Mouse (Mus musculus): ENCODE measurements at regions not wholly inside any gene's neighbourhood (a gene's known extent, or its start where the extent isn't known, plus 50 kb on each side); places are given as distances from the start of the nearest gene placed in this dataset.

DNA sequence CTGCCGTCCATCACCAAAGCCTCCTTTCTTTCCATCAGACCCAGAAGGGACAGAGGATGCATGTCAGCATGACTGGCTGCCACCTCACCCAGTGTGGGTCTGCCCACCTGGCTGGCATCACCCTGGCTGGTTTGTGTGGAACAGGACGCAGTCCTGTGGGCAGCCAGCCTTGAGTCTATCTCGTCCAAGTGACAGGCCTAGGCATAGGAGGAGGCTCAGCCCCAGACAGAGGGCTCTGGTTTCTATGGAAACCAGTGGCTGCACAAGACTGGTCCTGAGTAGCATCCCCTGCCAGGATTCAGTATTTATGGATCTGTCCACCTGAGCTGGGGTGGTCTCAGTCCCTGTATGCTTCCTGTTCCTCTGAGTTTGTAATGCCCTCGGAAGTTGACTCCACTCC, 344.4 kb downstream of the Ptpru start:
- no peak for DNase-seq (ENCODE audit: low spot score)

DNA sequence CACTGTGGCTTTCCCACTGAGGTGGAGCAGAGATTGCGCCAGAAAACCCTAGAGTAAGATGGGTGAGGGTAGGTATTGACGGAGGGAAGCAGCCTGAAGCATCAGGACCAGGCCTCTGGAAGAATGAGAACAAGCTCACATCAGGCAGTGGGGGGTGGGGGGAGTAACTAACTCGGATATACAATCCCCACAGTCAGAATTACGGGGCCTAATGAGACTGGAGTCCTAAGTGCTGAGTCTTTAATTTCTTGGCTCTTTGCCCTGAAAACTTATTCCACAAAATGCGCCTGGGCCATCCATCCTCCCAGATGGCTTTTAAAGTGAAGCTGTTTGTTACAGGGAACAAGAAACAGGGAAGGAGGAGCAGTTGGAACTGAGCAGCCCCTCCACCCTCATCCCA, 341.2 kb downstream of the Ptpru start:
- DNase-seq (ENCODE audit: low spot score), result no peak

DNA sequence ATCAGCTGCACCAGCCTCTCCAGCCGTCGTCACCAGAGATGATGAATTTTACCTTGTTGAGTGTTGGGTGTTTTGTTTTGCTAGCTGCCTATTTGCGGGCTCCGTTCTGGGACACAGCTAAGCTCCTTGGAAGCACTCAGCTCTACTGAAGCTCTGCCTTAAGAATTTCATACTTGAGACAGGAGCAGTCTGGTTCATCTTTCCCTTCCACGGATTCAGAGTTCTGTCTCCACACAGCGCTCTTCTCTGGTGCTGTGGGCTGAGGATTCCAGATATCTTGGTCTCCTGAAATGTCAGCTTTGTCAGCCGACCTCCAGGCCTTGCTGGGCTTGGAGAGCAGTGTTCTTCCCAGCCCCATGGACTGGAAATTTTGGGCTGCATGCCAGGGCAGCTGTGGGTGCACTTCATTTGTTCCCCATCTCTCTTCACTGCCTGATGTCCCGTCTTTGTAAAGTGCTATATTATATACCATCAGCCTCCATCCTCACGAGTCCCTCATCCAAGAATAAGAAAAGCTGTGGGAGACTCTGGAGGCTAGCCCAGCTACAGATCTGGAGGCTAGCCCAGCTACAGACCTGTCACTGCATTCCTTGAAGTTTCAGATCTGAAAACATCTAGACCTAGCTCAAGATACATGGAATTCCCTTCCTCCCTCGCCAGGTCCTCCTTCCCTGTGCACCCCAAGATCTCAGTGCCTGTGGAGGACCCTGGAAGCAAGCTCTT, 337.0 kb downstream of the Ptpru start:
- DNase-seq (ENCODE audit: low spot score), result no peak

DNA sequence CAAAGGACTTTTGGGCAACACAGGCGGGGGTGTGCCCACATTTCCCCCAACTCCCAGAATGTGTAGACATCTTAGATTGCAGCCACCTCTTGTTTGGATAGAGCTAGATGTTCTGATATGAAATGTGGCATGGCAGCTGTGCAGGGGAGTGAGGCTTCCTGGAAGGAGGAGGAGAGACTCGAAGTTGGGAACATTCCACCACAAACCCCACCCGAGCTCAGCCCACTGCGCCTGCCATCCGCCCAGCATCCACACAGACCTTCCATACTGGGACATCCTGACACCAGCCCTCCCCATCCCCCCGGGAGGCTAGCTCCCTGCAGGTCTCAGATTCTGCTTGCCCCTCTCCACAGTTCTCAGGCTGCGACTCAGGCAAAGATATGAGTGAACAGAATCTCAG, 329.9 kb downstream of the Ptpru start:
- no peak for DNase-seq (ENCODE audit: low spot score)

DNA sequence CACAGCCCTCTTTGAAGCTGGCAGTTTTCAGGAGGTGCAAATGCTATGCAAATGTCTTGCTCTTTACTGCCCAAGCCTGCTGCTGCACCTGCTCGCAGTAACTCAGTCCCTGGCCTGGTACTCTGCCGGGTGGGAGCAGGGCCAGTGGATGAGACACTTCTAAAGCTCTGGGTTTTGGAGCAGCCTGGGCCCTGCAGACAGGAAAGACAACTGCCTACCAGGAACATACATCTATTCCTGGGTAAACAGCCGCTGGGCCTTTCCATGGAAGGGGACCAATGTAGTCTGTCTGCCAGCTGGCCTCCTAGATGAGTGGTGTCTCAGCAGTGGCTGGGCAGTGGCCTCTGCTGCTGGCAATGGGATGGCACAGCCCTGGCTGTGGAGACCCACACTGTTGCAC, 326.5 kb downstream of the Ptpru start:
- no peak for DNase-seq (ENCODE audit: low spot score)

DNA sequence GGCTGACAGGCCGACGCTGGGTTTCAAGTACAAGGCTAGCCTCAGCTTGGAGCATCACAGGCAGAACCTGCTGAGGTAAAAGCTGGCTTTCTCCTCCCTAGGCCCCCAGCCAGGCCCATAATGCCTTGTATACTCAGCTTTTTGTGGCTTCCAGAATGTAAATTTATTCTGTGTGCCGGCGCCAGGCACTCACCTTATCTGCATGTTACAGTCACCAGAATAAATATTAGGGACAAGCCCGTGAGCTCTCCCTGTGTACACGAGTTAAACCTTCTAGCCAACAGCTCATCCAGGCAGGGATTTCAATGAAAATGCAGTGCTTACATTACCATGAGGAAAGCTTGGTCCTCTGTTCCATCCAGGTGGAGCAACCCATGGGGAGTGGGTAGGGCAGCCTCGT, 325.3 kb downstream of the Ptpru start:
- DNase-seq (ENCODE audit: low spot score), result no peak

DNA sequence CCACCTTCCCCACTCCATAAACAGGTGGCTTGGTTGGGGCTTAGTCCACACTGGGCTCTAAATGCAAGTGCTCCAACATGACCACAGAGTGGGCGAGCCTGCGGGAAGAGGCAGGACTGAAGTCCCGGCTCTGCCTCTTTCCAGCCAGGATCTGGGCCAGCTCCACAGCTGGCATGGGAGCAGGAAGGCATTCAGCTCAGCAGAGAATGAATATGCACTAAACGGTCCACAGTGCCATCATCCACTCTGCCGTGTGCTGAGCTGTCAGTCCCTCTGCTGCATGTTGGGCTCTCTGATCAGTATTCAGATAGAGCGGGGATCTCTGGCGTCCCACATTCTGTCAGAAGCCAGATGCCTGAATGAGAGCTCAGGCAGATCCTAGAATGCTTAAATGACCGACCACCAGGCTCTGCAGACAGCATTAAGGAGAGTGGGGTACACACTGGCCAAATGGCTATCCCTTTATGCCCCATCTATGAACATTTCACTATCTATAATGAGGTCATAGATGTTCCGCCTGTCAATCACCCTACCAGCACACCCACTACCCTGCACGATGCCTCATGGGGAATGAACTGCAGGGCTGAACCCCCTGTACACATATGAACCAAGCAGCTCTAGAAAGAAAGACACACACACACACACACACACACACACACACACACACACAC, 317.3 kb downstream of the Ptpru start:
- no peak for DNase-seq (ENCODE audit: low spot score)

DNA sequence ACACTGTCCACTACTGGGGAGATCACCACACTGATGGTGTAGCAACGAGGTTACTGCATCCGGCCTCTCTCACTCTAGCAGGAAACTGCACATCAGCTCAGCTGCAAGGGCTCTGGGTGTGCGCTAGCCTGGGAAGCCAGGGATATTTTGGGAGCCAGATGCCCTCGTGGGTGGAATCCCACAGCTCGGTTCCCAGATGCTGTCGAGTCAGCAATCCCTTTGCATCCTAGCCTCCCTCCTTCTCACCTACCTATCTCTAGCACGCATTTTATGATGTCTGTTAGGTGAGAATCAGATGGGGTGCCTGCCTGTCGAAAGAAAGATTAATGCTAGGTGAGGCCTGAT, 316.8 kb downstream of the Ptpru start:
- no peak for DNase-seq (ENCODE audit: low spot score)

DNA sequence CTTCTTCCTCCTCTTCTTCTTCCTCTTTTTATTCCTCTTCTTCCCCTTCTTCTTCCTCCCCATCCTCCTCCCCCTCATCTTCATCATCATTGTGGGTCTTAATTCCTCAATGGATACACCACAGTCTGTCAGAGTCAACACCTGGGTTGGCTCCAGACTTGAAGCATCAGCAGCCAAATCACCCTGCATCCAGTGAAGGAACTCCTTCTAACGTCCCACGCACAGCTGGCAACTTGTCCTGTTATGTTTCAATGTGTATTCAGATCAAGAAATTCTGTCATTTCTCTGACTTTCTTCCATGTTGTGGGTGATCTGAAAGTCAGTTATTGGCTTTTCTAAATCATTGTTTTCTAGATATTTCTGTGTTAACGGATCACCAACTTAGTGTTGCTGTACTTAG, 312.9 kb downstream of the Ptpru start:
- DNase-seq (ENCODE audit: low spot score), result no peak

DNA sequence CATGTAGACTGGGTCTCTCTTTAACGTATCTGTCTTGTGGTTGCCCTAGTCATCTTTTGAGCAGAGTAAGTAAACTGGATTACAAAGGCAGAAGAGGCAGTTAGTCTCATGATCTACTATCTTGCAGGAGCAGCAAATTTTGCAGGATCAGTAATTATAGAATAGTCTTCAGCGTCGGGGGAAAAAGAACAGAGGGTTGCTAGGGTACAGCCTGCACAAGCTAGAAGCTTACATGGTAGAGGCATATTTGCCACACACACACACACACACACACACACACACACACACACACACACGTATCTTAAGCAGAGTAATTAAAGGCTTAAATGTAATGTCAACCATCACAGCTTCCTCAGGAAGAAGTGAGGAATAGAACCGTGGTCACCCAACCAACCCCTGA, 307.6 kb downstream of the Ptpru start:
- DNase-seq (ENCODE audit: low spot score), result no peak

DNA sequence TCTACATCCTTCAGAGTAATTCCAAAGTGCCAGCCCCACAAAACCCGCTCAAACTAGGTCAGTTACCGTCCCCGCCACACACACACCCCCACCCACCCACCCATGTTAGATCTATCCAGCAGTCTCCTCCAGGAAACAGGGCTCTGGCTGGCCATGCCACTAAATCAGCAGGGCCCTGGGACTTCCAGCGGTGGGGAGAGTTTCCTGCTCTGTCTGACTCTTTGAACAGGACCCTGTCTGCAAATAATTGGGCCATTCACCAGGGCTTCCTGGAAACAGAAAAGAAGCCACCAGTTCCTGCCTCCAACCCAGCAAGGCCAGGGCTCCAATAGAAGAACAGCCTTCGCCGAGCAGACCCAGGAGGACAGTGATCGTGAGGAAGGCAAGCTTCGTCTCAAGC, 307.1 kb downstream of the Ptpru start:
- DNase-seq (ENCODE audit: low spot score), result no peak

DNA sequence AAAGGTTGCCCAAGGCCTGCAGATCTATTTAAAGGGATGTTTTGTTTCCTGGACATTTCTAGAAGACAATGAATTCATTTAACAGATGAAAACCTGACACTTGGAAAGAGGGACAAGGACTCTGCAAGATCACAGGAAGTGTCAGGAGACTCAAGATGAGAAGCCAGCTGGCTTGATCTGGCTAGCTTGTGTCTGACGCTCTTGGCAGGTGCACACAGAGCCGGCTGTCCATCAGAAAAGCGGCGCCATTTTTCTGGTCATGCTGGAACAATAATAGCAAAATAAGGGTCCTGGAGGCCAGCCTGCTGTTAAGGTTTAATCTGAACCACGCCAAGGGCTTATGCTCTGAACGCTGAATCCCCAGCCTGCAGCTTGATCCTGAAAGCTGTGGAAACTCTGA, 303.3 kb downstream of the Ptpru start:
- no peak for DNase-seq (ENCODE audit: low spot score)

DNA sequence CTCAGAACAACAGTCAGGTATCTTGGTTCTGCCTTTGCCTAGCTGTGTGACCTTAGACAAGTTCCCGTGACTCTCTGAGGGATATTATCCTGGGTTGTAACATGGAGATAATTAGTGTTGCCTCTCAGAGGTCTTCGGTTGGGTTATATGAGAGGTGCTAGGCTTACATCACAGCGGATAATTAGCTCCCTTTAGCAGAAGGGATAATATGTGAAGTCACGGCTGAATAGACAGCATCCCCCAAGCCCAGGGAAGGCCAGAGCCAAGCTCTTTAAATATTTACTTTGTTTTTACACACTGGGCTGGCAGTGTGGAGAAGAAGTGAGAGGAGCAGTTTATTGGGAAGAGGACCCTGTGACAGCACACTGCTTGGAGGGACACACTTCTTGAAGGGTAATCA, 299.9 kb downstream of the Ptpru start:
- no peak for DNase-seq (ENCODE audit: low spot score)

DNA sequence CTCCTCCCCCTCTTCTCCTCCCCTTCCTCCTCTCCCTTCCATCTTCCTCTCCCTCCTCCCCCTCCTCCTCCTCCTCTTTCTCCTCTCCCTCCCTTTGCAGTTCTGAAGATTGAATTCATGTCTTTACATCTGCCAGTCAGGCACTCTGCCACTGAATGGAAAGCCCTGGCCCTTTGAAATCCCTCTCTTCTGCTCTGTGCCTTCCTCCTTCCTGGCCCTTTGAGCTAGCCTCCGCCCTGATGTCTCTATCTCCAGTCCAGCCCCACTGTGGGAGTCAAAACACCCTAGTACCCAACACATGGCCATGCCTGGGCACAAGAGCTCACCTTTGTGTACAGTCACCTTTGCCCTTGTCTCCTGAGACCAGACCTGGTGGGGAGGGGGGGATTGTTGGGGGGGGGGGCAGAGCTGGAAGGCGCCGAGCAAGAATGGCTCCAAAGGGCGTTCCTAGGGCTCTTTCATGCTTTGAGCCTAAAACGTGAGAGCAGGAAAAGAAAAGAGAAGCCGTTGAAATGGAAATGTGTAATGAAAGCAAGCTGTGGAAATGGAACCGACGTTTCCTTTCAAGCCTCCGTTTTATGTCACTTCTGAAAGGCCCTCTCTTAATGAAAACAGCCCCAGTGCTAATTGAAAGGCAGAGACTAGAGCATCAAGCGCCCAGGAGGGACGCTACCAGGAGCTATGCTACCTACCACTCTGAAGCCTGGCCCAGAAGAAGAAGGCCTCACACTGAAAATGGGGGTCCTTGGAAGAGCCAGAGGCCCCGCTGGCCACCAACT, 291.5 kb downstream of the Ptpru start:
- DNase-seq (ENCODE audit: low spot score), result no peak

DNA sequence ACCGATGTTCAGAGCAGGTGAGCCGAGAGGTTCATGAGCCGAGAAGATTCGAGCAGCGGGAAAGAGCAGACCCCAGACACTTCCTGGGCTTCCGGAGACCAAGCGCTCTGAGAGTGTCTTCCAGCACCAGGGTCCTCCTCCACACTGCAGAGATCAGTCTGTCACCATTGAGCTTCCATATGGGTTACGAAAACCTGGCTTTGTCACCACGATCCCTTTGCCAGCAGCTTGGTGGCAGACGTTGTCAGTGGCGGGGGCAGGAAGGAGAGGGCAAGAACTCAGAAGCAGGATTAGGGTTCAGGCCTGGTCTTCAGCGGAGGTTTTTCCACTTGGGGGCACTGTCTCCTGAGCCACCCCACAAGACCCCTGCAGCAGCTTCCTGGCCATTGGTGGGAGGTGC, 288.5 kb downstream of the Ptpru start:
- no peak for DNase-seq (ENCODE audit: low spot score)

DNA sequence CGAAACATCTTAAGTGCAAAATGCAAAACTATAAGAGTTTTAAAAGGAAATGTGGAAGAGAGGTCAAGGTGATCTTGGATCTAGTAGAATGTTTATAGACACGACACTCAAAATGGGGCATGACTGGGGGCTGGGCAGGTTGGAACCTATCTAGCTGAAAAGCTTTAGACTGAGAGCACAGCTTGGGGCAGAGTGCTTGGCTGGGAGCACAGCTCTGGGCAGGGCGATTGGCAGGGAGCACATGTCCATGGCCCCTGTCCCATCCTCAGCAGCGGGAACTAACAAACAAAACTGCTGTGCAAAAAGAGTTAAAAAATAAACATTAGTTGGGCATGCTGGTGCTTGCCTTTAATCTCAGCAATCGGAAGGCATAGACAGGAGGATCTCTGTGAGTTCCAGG, 279.6 kb downstream of the Ptpru start:
- no peak for DNase-seq (ENCODE audit: low spot score)

DNA sequence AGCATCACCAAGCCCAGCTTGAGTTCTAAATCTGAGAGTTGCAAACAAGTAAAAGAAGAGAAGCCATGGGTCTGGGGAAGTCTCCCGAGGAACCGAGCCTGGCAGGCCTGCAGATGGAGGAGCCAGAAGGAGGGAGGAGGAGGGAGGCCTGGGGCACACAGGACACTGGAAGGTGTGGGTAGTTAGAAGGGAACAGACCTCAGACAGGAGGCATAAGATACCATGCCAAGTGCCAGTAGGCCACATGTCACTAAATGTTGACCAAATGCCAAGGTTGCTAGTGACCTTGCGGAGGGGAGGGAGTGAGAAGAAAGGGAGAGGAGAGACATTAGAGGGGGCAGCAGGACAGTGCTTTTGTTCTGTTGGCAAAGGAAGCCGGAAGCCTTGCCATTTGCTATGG, 274.2 kb downstream of the Ptpru start:
- no peak for DNase-seq (ENCODE audit: low spot score)

DNA sequence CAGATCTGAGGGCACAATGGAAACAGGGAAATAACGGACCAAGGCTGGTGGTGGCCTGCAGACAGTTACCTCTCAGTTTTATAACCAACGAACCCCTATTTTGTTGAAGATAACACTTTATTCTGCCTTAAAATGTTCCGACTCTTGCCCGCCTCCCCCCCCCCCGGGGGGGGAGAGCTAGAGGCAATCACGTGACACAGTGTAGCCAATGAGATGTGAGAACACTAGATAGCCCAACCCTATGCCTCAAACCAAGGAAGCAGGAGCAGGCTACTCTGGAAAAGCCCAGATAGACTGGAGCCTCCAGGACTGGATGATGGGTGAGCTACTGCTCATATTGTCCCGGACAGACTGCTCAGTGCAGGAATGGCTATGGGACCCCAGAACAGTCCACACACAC, 272.9 kb downstream of the Ptpru start:
- DNase-seq (ENCODE audit: low spot score), result no peak

DNA sequence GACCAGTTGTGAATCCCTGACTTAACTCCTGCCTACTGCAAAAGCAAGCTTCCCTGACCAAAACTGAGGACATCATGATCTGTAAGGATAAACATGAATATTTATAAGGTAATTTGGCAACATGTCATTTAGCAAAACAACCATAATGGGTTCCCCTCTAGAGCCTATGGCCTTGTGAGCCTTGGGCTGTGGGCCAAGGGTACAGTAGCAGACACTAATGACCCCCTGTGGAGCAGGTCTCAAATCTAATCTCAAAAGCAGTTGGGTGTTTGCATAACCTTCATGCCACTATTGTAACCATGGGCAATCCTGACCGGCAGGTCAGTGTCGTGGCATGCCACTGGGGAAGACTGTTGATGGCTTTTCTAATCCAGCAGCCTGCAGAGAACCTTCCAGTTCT, 270.8 kb downstream of the Ptpru start:
- DNase-seq (ENCODE audit: low spot score), result no peak

DNA sequence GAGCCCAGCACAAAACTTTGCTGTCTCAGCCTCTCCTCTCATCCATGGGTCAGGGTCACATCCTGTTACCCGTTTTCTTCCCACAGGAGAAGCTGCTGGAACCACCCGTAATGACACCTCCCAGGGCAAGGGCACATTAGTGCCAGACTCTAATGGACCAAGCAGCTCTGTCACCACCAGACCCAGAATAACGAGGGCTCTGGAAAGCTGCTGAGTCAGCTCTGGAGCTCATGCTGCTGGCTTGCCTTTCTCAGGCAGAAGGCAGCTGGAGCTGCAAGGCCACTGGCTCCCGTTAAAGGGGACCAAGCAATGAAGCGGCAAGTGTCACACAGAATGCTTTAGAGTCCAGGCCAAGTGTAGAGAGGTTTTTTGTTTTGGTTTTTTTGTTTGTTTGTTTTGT, 268.9 kb downstream of the Ptpru start:
- no peak for DNase-seq (ENCODE audit: low spot score)

DNA sequence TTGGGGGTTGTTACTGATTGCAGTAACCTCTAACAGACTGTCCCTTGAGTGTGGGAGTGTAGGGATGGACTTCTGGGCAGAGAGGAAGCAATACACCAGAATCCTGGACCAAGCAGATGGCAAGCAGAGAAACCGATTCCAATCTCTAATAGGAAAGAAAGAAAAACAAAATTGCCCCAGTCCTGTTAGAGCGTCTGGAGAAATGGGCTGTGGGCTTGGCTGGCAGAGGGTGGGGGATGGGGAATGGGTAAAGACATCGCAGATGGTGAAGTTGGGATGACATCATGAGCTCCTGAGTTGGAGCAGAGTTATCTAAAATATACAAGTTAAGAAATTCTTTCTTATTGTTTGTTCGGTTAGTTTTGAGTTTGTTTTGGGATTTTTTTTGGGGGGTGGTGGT, 260.5 kb downstream of the Ptpru start:
- no peak for DNase-seq (ENCODE audit: low spot score)

DNA sequence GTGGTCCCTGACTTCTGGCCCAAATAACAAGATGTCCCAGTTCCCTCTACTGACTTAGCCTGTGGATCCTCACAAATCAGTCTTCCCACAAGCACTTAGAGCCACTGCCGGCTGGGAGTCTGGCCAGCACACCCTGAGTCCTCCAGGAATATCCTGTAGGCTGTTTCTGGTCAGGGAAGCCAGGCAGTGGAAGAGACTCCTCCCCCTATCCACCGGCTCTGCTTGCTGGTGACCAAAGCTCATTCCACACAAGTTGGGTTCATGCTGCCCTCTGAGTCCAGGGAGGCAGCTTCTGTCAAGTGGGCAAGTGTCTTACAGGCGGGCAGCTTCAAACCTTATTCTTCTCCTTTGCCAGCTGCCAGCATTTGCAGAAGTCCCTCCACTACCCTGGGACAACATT, 252.1 kb downstream of the Ptpru start:
- no peak for DNase-seq (ENCODE audit: low spot score)

DNA sequence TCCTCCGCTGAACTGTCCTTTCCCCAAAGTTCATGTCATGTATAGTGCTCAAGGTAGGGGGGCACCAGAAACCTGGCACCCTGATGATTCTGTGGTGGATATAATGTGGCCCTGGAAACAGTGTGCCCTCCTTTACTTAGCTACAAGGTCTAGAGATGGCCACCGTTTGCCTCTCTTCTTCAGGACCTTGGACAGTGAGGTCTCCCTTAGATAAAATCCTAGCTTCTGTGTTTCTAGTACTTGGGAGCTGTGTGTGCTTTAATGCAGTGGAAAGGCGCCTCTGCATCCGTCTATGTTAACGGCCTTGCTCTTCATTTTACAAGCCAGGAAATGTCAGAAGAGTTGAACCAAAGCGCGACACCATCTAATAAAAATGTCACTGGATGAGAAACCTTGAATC, 250.6 kb downstream of the Ptpru start:
- DNase-seq (ENCODE audit: low spot score), result no peak

DNA sequence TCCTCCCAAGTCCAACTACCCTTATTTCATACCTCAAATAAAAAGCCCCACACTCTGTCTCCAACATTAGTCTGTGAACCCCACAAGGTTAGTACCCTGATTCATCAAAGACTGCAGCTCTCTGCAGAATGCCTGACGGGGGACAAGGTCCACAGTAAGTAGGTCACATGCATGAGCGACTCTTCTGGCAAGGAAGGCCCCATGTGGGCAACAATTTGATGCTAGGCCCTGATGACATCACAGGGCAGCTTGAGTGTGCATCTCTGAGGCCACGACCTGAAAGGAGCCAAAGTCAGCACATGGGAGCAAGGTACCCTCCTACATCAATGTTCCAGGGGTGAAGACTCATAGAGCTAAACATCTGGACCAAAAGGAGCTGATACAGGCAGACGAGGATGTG, 248.0 kb downstream of the Ptpru start:
- no peak for DNase-seq (ENCODE audit: low spot score)

All from ovary, adult 18-20 months (tissue).